Mouse (Mus musculus) liver, postnatal 0 days (tissue): ENCODE measurements around the gene Ptprf. TPM values are rescaled to one million over a fixed set of nuclear protein-coding genes. Genes with fewer than 3 reads are reported as not detected.

Source experiments
- ATAC-seq: fragments of 200-750 bp; cut with Nextera tagmentation; 2 replicates; pipeline ENCODE4 v1.8.0; 2017; ENCODE audit warnings: mild to moderate bottlenecking, moderate library complexity
- DNase-seq: peaks from one replicate; pipeline ENCODE4 v3.0.0-alpha.2; 2016
- H3K27ac ChIP-seq: fragments of 300-500 bp; sonication (generic); 2 replicates; pipeline ENCODE4 v1.5.1; 2014; ENCODE audit warnings: antibody characterized with exemption, moderate library complexity, mild to moderate bottlenecking, low read depth
- H3K27me3 ChIP-seq: fragments of 300-500 bp; sonication (generic); 2 replicates; pipeline ENCODE4 v1.6.1; 2014; ENCODE audit warnings: low read length, control low read depth, mixed read lengths; ENCODE audit not compliant: insufficient read depth
- H3K36me3 ChIP-seq: fragments of 300-500 bp; sonication (generic); replicated peaks from 2 replicates; pipeline ENCODE4 v1.6.1; 2014; ENCODE audit warnings: mild to moderate bottlenecking, control low read depth, low read length, moderate library complexity, mixed read lengths; ENCODE audit not compliant: insufficient read depth
- H3K4me1 ChIP-seq: fragments of 300-500 bp; sonication (generic); 2 replicates; pipeline ENCODE4 v1.6.1; 2014; ENCODE audit warnings: antibody characterized with exemption, mild to moderate bottlenecking, control low read depth; ENCODE audit not compliant: insufficient read depth
- H3K4me2 ChIP-seq: fragments of 300-500 bp; sonication (generic); 2 replicates; pipeline ENCODE4 v1.6.1; 2014; ENCODE audit warnings: low read depth, mild to moderate bottlenecking, low read length, moderate library complexity, mixed read lengths
- H3K4me3 ChIP-seq: fragments of 300-500 bp; sonication (generic); 2 replicates; pipeline ENCODE4 v1.5.1; 2014; ENCODE audit warnings: low read depth, low read length
- H3K9ac ChIP-seq: fragments of 300-500 bp; sonication (generic); replicated peaks from 2 replicates; pipeline ENCODE4 v1.6.1; 2014; ENCODE audit warnings: mild to moderate bottlenecking, moderate library complexity
- H3K9me3 ChIP-seq: fragments of 300-500 bp; sonication (generic); 2 replicates; pipeline ENCODE4 v1.6.1; 2016; ENCODE audit warnings: mild to moderate bottlenecking, control low read depth, low read length, mixed read lengths
- CTCF ChIP-seq: sonication (generic); IDR thresholded peaks from 2 replicates; pipeline ENCODE4 v1.5.1; 2016; ENCODE audit warnings: antibody characterized with exemption, low read depth
- EP300 ChIP-seq: IDR thresholded peaks from 2 replicates; pipeline ENCODE4 v1.6.1; 2016; ENCODE audit warnings: antibody characterized with exemption, low read depth, mild to moderate bottlenecking
- WGBS: fragments of 180-500 bp; shearing (Covaris S2); extraction: QIAGEN DNeasy Blood & Tissue Kit; methylation state at CpG from one replicate; pipeline ENCODE4 v1.1.7; 2014; ENCODE audit not compliant: insufficient replicate concordance; 5-methylcytosine and 5-hydroxymethylcytosine counted together
- polyA plus RNA-seq: library from polyadenylated mRNA; unstranded; fragments of >200 nt; fragmentation: Nextera tagmentation; extraction: Ambion mirVana; gene quantifications from 2 replicates; pipeline ENCODE4 v1.2.1, GENCODE M21; 2015

Gene Ptprf
- polyA plus RNA-seq, 1 experiment from 2014 or later = 11.8 TPM

- H3K4me1 ChIP-seq = peaks cover 7% of the 10 kb centered on the region
- no peak overlapping the region for H3K4me3 ChIP-seq
- ATAC-seq (no peak), DNase-seq (no peak)
- no peak overlapping the region for H3K9ac ChIP-seq
- H3K4me2 ChIP-seq = no peak overlapping the region
- H3K36me3 ChIP-seq = peaks cover 7% of the 10 kb centered on the region; the same call in 1 of the 2 replicates
- 61% methylated on average over 15 of the region's 15 CpGs for WGBS
- TF ChIP-seq CTCF = no peak
- TF ChIP-seq EP300 = no peak
- H3K9me3 ChIP-seq = no peaks in the 10 kb centered on the region
- H3K27ac ChIP-seq = no peak overlapping the region
- H3K27me3 ChIP-seq = no peaks in the 10 kb centered on the region
These were observed 25.6 kb downstream of the Ptprf start for GRCm38 (mm10) chr4:118265557-118265956.

DNA sequence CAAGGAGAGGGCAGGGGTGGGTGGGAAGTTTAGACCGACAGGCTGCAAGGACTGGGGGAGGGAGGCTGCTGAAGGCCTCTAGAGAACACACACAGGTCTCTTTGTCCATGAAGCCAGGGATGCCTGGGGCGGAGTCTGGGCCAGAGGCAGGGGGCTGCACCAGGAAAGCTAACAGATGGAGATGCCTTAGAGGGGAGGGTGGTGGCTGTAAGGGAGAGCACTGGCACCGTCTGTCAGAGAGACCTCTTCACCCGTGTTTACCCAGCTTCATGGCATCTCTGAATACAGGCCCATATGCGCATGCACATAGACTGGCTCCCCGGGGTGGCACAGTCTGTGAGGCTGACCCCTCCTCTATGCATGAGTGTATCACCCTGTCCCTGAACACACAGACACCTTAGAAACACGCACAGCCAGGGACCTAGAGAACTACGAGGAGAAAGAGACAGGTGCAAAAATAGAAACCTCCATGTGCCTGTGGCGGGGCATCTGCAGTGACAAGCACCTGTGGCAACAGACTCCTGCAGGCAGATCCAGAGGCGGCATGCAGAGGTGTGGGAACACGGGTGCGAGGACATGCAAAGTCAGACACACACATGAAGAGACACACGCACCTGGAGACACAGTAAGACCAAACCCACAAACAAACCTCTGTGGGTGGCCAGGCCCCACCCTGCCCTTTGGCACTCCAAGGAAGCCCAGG is 29.3 kb downstream of the Ptprf start:
- DNase-seq (no peak), ATAC-seq (no peak)
- H3K4me1 ChIP-seq = peaks cover 13% of the 10 kb centered on the region
- 66% methylated on average over 13 of the region's 13 CpGs for WGBS
- no peaks in the 10 kb centered on the region for H3K27me3 ChIP-seq
- H3K36me3 ChIP-seq = no peaks in the 10 kb centered on the region
- no peak overlapping the region for H3K9ac ChIP-seq
- no peak overlapping the region for H3K4me3 ChIP-seq
- no peaks in the 10 kb centered on the region for H3K9me3 ChIP-seq
- no peak overlapping the region for H3K27ac ChIP-seq
- no peak overlapping the region for H3K4me2 ChIP-seq
- no peak for TF ChIP-seq EP300
- TF ChIP-seq CTCF = no peak

GRCm38 (mm10) chr4:118261291-118261690 is 29.9 kb downstream of the Ptprf start:
- Histone ChIP-seq H3K9ac (no peak overlapping the region), H3K4me2 (peak overlapping the region; percentile 71; the same call in 1 of the 2 replicates), H3K27ac (no peak overlapping the region), H3K36me3 (no peaks in the 10 kb centered on the region), H3K9me3 (no peaks in the 10 kb centered on the region), H3K27me3 (no peaks in the 10 kb centered on the region), H3K4me1 (peaks cover 13% of the 10 kb centered on the region), H3K4me3 (no peak overlapping the region)
- 0 out of 2 replicates have a peak, but pooled peaks have one; percentile 9 for ATAC-seq
- no peak for TF ChIP-seq CTCF
- DNase-seq = no peak
- 32% methylated on average over 5 of the region's 5 CpGs for WGBS

- TF ChIP-seq CTCF (no peak), EP300 (no peak)
- Histone ChIP-seq H3K4me1 (peaks cover 13% of the 10 kb centered on the region), H3K4me2 (peak overlapping the region; percentile 71), H3K36me3 (no peaks in the 10 kb centered on the region), H3K27me3 (no peaks in the 10 kb centered on the region), H3K9ac (0 out of 2 replicates have a peak overlapping the region, but pooled peaks have one; percentile 30), H3K27ac (no peak overlapping the region), H3K4me3 (peak overlapping the region; percentile 32), H3K9me3 (no peaks in the 10 kb centered on the region)
- ATAC-seq (peak; percentile 69), DNase-seq (peak; percentile 55)
- 3% methylated on average over 36 of the region's 39 CpGs for WGBS
These were observed 30.5 kb downstream of the Ptprf start for GRCm38 (mm10) chr4:118260551-118261267.

- Histone ChIP-seq H3K9me3 (no peaks in the 10 kb centered on the region), H3K4me2 (peak overlapping the region; percentile 71), H3K4me1 (peaks cover 13% of the 10 kb centered on the region), H3K27me3 (no peaks in the 10 kb centered on the region), H3K36me3 (no peaks in the 10 kb centered on the region), H3K4me3 (no peak overlapping the region), H3K27ac (no peak overlapping the region), H3K9ac (no peak overlapping the region)
- DNase-seq (no peak), ATAC-seq (no peak)
- 70% methylated on average over 8 of the region's 8 CpGs for WGBS
- no peak for TF ChIP-seq EP300
- no peak for TF ChIP-seq CTCF
These were observed 31.3 kb downstream of the Ptprf start for GRCm38 (mm10) chr4:118259782-118260463.

DNA sequence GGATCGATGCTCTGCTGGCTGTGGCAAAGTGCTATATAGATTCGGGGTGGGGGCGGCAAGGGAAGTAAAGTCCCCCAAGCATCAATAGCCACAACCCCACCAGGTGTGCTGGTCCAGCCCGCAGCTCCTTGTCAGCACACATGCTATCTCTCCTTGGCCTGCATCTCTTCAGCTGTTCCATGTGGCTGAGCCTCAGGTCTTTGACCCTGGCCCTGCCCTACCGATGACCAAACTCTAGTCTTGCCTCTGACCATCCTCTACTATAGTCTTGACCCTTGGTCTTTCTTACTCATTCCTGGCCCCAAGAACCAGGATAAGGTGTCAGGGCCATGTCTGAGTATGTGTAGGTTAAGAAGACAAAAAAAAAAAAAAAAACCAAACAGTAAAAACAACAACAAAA is 33.2 kb downstream of the Ptprf start:
- Histone ChIP-seq H3K4me3 (no peak overlapping the region), H3K4me2 (no peak overlapping the region), H3K27ac (no peak overlapping the region), H3K27me3 (no peaks in the 10 kb centered on the region), H3K9ac (no peak overlapping the region), H3K36me3 (no peaks in the 10 kb centered on the region), H3K4me1 (peaks cover 13% of the 10 kb centered on the region), H3K9me3 (no peaks in the 10 kb centered on the region)
- ATAC-seq = no peak
- DNase-seq = no peak
- WGBS = 76% methylated on average over 5 of the region's 5 CpGs
- TF ChIP-seq CTCF (no peak), EP300 (no peak)
